Comparison of ENCODE assay signal across 22 mouse cellular contexts in the genomic region with DNA sequence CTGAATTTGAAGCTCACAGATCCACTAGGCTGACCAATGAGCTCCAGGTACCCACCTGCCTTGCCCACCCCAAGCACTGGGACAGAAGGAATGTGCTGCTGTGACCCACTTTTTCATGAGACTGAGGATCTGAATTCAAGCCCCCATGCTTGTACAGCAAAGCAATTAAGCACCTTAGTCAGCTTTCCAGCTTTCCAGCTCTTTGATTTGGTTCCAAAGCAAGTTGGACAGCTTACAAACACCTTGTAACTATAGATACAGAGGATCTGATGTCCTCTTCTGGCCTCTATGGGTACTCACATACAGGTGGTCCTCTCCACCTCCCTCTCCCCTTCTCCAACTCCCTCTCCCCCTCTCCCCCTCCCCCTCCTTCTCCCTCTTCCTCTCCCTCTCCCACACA.
DNase-seq lines count a peak whose midpoint lies in the region; ATAC-seq lines count a peak whose summit lies in the region.
"Had no signal": no experiment of that assay in that cellular context is flagged by ENCODE, and none has a peak within 500 bp of the region (broad histone marks: within the 10 kb centered on the region; RNA-seq: fewer than 3 reads in every experiment).

No protein-coding gene starts in this region.

- no peak overlapping the region for H3K4me2 ChIP-seq in kidney, embryonic 16.5 days (replicated peaks; ENCODE audit: low read depth, low read length)
- H3K4me2 ChIP-seq: embryonic facial prominence, embryonic 13.5 days; embryonic facial prominence, embryonic 15.5 days; forebrain, embryonic 12.5 days had no signal

- peak; percentile 31; the same call in 1 of the 2 replicates for ATAC-seq in kidney, embryonic 16.5 days (ENCODE audit: low FRiP score, low TSS enrichment)
- ATAC-seq: activated CD4-positive, CD25-positive, alpha-beta regulatory T cell, adult 4 months; forebrain, embryonic 14.5 days; forebrain, embryonic 16.5 days; Patski had no signal

- H3K9me3 ChIP-seq in kidney, embryonic 16.5 days (ENCODE audit: low read length): no peaks in the 10 kb centered on the region
- H3K9me3 ChIP-seq: embryonic facial prominence, embryonic 13.5 days; embryonic facial prominence, embryonic 15.5 days; forebrain, embryonic 10.5 days; forebrain, embryonic 12.5 days had no signal

- H3K4me1 ChIP-seq in kidney, embryonic 16.5 days (ENCODE audit: insufficient read depth, low read length): no peaks in the 10 kb centered on the region
- H3K4me1 ChIP-seq: embryonic facial prominence, embryonic 13.5 days; embryonic facial prominence, embryonic 15.5 days; forebrain, embryonic 10.5 days; forebrain, embryonic 12.5 days had no signal

- H3K27ac ChIP-seq in kidney, embryonic 16.5 days (ENCODE audit: low read length): no peak overlapping the region
- H3K27ac ChIP-seq: embryonic facial prominence, embryonic 13.5 days; embryonic facial prominence, embryonic 15.5 days; forebrain, embryonic 10.5 days; forebrain, embryonic 12.5 days had no signal

- peak; percentile 67 for DNase-seq in cerebellum, adult 9-10 months
- no peak for DNase-seq in cerebellum, adult 18-20 months
- no peak for DNase-seq in kidney, postnatal 36 days
- DNase-seq in brain, adult 2 months (ENCODE audit: low read depth, low spot score): peak; percentile 55
- DNase-seq in right cerebral cortex, postnatal 4 days: no peak
- DNase-seq: adrenal gland, adult 8-10 months; adrenal gland, postnatal 14 days; adrenal gland, postnatal 36 days; cerebellum, adult 11 months; cerebellum, adult 9-11 months; cerebellum, postnatal 36 days; embryo, embryonic 11 days had no signal

- no peak overlapping the region for H3K4me3 ChIP-seq in kidney, embryonic 16.5 days (ENCODE audit: low read length)
- H3K4me3 ChIP-seq: embryonic facial prominence, embryonic 13.5 days; embryonic facial prominence, embryonic 15.5 days; erythroblast, embryonic 14.5 days; forebrain, embryonic 10.5 days; forebrain, embryonic 12.5 days had no signal

- H3K27me3 ChIP-seq in kidney, embryonic 16.5 days (ENCODE audit: insufficient read depth, low read length): no peaks in the 10 kb centered on the region
- H3K27me3 ChIP-seq: embryonic facial prominence, embryonic 13.5 days; embryonic facial prominence, embryonic 15.5 days; forebrain, embryonic 12.5 days; Patski had no signal

- no peaks in the 10 kb centered on the region for H3K36me3 ChIP-seq in kidney, embryonic 16.5 days (ENCODE audit: insufficient read depth, low read length)
- H3K36me3 ChIP-seq: embryonic facial prominence, embryonic 13.5 days; embryonic facial prominence, embryonic 15.5 days; forebrain, embryonic 10.5 days; forebrain, embryonic 12.5 days had no signal

- H3K9ac ChIP-seq in kidney, embryonic 16.5 days (replicated peaks; ENCODE audit: low read length): no peak overlapping the region
- H3K9ac ChIP-seq: embryonic facial prominence, embryonic 13.5 days; embryonic facial prominence, embryonic 15.5 days; forebrain, embryonic 12.5 days had no signal

Comparison
In these comparisons a context has a peak if more than half of its experiments do, and no peak if none do; other contexts are left out.
1. DNase-seq: peak in cerebellum, adult 9-10 months (single experiment) and brain, adult 2 months (single experiment); none in cerebellum, adult 18-20 months (0 of 2), kidney, postnatal 36 days (0 of 2) and right cerebral cortex, postnatal 4 days (single experiment).